Mouse (Mus musculus) stomach, postnatal 0 days (tissue): ENCODE data around the gene Psen2.

ENCODE experiments used
- CTCF ChIP-seq: IDR thresholded peaks from 2 replicates; pipeline ENCODE4 v1.5.1; 2016; ENCODE audit warnings: antibody characterized with exemption, low read depth, mild to moderate bottlenecking, moderate library complexity
- EP300 ChIP-seq: optimal IDR thresholded peaks from 2 replicates; pipeline ENCODE3; 2016; ENCODE audit warnings: antibody characterized with exemption

- TF ChIP-seq CTCF (no peak), EP300 (no peak)
These were observed 69.8 kb downstream of the Psen2 start for GRCm38 (mm10) chr1:180193391-180193935.
